Mouse (Mus musculus) CH12.LX (cell line): Measurements from ENCODE around the gene Srgap2.

Experiments used
- CTCF ChIP-seq, 2 experiments: IDR thresholded peaks in 1 of 2; conservative IDR thresholded peaks in 1 of 2; 2 replicates each; pipeline ENCODE4 v1.5.1; 2011 to 2012; ENCODE audit warnings: low read depth in 2 of 2, low read length in 2 of 2, improper control_type of control experiment in 1 of 2, inconsistent platforms in 1 of 2, mild to moderate bottlenecking in 1 of 2, moderate library complexity in 1 of 2
- NELFE ChIP-seq: IDR thresholded peaks from 2 replicates; pipeline ENCODE4 v1.6.1; 2011; ENCODE audit warnings: low read depth, low read length, improper control_type of control experiment
- USF2 ChIP-seq: conservative IDR thresholded peaks from 2 replicates; pipeline ENCODE4 v1.6.1; 2011; ENCODE audit warnings: low read depth, low read length, improper control_type of control experiment

DNA sequence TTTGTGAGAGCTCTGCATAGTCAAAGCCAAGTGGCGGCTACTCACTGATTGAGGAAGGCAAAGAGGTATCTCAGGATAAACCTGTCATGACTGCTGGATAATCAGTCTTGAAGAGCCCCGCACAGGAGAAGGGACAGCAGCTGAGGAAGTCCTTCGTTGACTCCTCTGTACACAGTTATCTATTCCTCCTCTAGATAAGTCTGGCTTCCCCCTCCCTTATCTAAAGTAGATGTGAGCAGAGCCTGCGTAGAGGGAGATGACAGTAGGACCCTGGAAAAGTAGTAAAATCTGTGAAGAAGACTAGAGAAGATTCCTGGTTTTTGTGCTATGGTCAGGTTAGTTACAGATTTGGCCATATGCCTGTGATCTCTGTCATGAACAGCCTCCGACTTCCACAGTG is 209.5 kb downstream of the Srgap2 start:
- TF ChIP-seq CTCF (conservative IDR thresholded peaks at IDR 0.05 in 1 of 2, IDR thresholded peaks at IDR 0.05 in 1 of 2; ENCODE audit: low read depth in 2 of 2, low read length in 2 of 2) (no peak), NELFE (no peak), USF2 (no peak)
